Mouse (Mus musculus) stomach, postnatal 0 days (tissue): ENCODE measurements around the gene Tmem123.

Experiments
- CTCF ChIP-seq: IDR thresholded peaks from 2 replicates; pipeline ENCODE4 v1.5.1; 2016; ENCODE audit warnings: antibody characterized with exemption, low read depth, mild to moderate bottlenecking, moderate library complexity
- EP300 ChIP-seq: optimal IDR thresholded peaks from 2 replicates; pipeline ENCODE3; 2016; ENCODE audit warnings: antibody characterized with exemption

GRCm38 (mm10) chr9:7767526-7767925 lies 3.7 kb downstream of the Tmem123 start:
- no peak for TF ChIP-seq CTCF
- TF ChIP-seq EP300: no peak
